ENCODE assay signal across 31 mouse cellular contexts in genomic region chr5:105310941-105311340, GRCm38 (mm10). TPM values are rescaled to one million over a fixed set of nuclear protein-coding genes. Genes with fewer than 3 reads are reported as not detected.
A peak's percentile ranks its signal among the peaks of the same experiment; 100 is the strongest.
DNase-seq lines count a peak whose midpoint lies in the region; ATAC-seq and TF ChIP-seq lines count a peak whose summit lies in the region.
"Had no signal": no experiment of that assay in that cellular context is flagged by ENCODE, and none has a peak within 500 bp of the region (broad histone marks: within the 10 kb centered on the region; RNA-seq: fewer than 3 reads in every experiment).

No protein-coding gene starts in this region.

- peak; percentile 15; the same call in 1 of the 2 replicates for TF ChIP-seq CTCF in kidney, postnatal 0 days (IDR thresholded peaks at IDR 0.05; ENCODE audit: low read depth)

- H3K9ac ChIP-seq in kidney, postnatal 0 days (ENCODE audit: low read depth, low read length), result no peak overlapping the region
- H3K9ac ChIP-seq: embryonic facial prominence, embryonic 13.5 days; forebrain, embryonic 15.5 days; heart, embryonic 13.5 days; hindbrain, embryonic 15.5 days; limb, embryonic 15.5 days; liver, embryonic 14.5 days; lung, embryonic 15.5 days; neural tube, embryonic 13.5 days had no signal

- WGBS in kidney, postnatal 0 days, result 78% methylated on average over 2 of the region's 2 CpGs

- no peak for DNase-seq in kidney, postnatal 0 days (ENCODE audit: low spot score)
- DNase-seq in kidney, postnatal 25 days, result no peak
- DNase-seq in 416B (ENCODE audit: low read depth) (peak; percentile 11), ES-CJ7 (ENCODE audit: low read depth, low spot score) (peak; percentile 8), ZHBTc4 (ENCODE audit: low read depth, low spot score) (peak; percentile 6)
- DNase-seq in cerebellum, adult 9-10 months, result no peak
- DNase-seq in right cerebral cortex, postnatal 25 days, result no peak
- DNase-seq: adrenal gland, postnatal 14 days; cerebellum, adult 11-12 months; cerebellum, postnatal 10 days; heart, postnatal 10 days; kidney, adult 11 months; kidney, postnatal 36 days; lung, postnatal 36 days; thymus, postnatal 25 days had no signal

- H3K27ac ChIP-seq in kidney, postnatal 0 days, result no peak overlapping the region
- H3K27ac ChIP-seq: embryonic facial prominence, embryonic 13.5 days; forebrain, embryonic 10.5 days; forebrain, embryonic 15.5 days; heart, embryonic 13.5 days; hindbrain, embryonic 10.5 days; hindbrain, embryonic 15.5 days; limb, embryonic 10.5 days; limb, embryonic 15.5 days; liver, embryonic 14.5 days; lung, embryonic 15.5 days; neural tube, embryonic 13.5 days had no signal

- no peaks in the 10 kb centered on the region for H3K9me3 ChIP-seq in kidney, postnatal 0 days (replicated peaks; ENCODE audit: low read length)
- H3K9me3 ChIP-seq: embryonic facial prominence, embryonic 13.5 days; forebrain, embryonic 10.5 days; forebrain, embryonic 15.5 days; heart, embryonic 13.5 days; hindbrain, embryonic 15.5 days; limb, embryonic 10.5 days; limb, embryonic 15.5 days; lung, embryonic 15.5 days; neural tube, embryonic 13.5 days had no signal

- no peak overlapping the region for H3K4me3 ChIP-seq in kidney, postnatal 0 days (replicated peaks; ENCODE audit: low read depth, low read length)
- H3K4me3 ChIP-seq: embryonic facial prominence, embryonic 13.5 days; forebrain, embryonic 10.5 days; forebrain, embryonic 15.5 days; heart, embryonic 13.5 days; hindbrain, embryonic 10.5 days; hindbrain, embryonic 15.5 days; limb, embryonic 10.5 days; limb, embryonic 15.5 days; lung, embryonic 15.5 days; neural tube, embryonic 13.5 days had no signal

- no peak overlapping the region for H3K4me2 ChIP-seq in kidney, postnatal 0 days (ENCODE audit: low read length)
- H3K4me2 ChIP-seq: embryonic facial prominence, embryonic 13.5 days; forebrain, embryonic 15.5 days; heart, embryonic 13.5 days; hindbrain, embryonic 15.5 days; limb, embryonic 15.5 days; lung, embryonic 15.5 days; midbrain, embryonic 11.5 days; neural tube, embryonic 13.5 days had no signal

- ATAC-seq in kidney, postnatal 0 days (replicated peaks; ENCODE audit: low FRiP score, low read depth), result no peak
- ATAC-seq: CD4-positive, CD25-positive, alpha-beta regulatory T cell, adult 4 months; forebrain, embryonic 15.5 days; inflammation-experienced regulatory T-cells, adult 6 months had no signal

- no peaks in the 10 kb centered on the region for H3K27me3 ChIP-seq in kidney, postnatal 0 days (ENCODE audit: insufficient read depth, low read length)
- H3K27me3 ChIP-seq: embryonic facial prominence, embryonic 13.5 days; forebrain, embryonic 15.5 days; heart, embryonic 13.5 days; hindbrain, embryonic 15.5 days; limb, embryonic 15.5 days; lung, embryonic 15.5 days; neural tube, embryonic 13.5 days had no signal

- H3K36me3 ChIP-seq in kidney, postnatal 0 days (ENCODE audit: insufficient read depth, low read length), result no peaks in the 10 kb centered on the region
- H3K36me3 ChIP-seq: embryonic facial prominence, embryonic 13.5 days; forebrain, embryonic 10.5 days; forebrain, embryonic 15.5 days; heart, embryonic 13.5 days; hindbrain, embryonic 10.5 days; hindbrain, embryonic 15.5 days; limb, embryonic 10.5 days; limb, embryonic 15.5 days; lung, embryonic 15.5 days; neural tube, embryonic 13.5 days had no signal

- H3K4me1 ChIP-seq in kidney, postnatal 0 days (replicated peaks; ENCODE audit: insufficient read depth, low read length), result no peaks in the 10 kb centered on the region
- H3K4me1 ChIP-seq: embryonic facial prominence, embryonic 13.5 days; forebrain, embryonic 10.5 days; forebrain, embryonic 15.5 days; heart, embryonic 13.5 days; hindbrain, embryonic 10.5 days; hindbrain, embryonic 15.5 days; limb, embryonic 10.5 days; limb, embryonic 15.5 days; lung, embryonic 15.5 days; neural tube, embryonic 13.5 days had no signal

RNA-seq across cellular contexts. Expression of gene Gbp6, which starts 17.4 kb away (rescaled TPM):
- 1.9 and 2.1 TPM in 2 replicates for polyA plus RNA-seq in kidney, postnatal 0 days (2015; fragmentation: Nextera tagmentation; extraction: Ambion mirVana)
- polyA plus RNA-seq: limb, embryonic 10.5 days had no signal

RNA-seq across cellular contexts. Expression of gene Gm43302, which starts 17.4 kb away (rescaled TPM):
- not detected in 2 replicates for polyA plus RNA-seq in kidney, postnatal 0 days (2015; fragmentation: Nextera tagmentation; extraction: Ambion mirVana)
- polyA plus RNA-seq: embryonic facial prominence, embryonic 13.5 days; forebrain, embryonic 10.5 days; forebrain, embryonic 15.5 days; hindbrain, embryonic 10.5 days; kidney, embryonic 14.5 days; limb, embryonic 10.5 days; limb, embryonic 15.5 days; lung, embryonic 15.5 days; midbrain, embryonic 11.5 days; neural tube, embryonic 13.5 days; stomach, embryonic 14.5 days had no signal

Comparison
In these comparisons a context has a peak if more than half of its experiments do, and no peak if none do; other contexts are left out.
1. DNase-seq: peak in 416B (single experiment), ES-CJ7 (single experiment) and ZHBTc4 (single experiment); none in kidney, postnatal 0 days (single experiment), kidney, postnatal 25 days (0 of 2), cerebellum, adult 9-10 months (single experiment) and right cerebral cortex, postnatal 25 days (single experiment).